Mouse (Mus musculus): ENCODE data around the gene Atg14. TPM values are rescaled to one million over a fixed set of nuclear protein-coding genes. Genes with fewer than 3 reads are reported as not detected.
"Not testable (repeated sequence)": the region's sequence is repeated elsewhere in the genome, so short reads cannot be mapped to it uniquely, and the experiment has no call there.

Gene Atg14
- total RNA-seq (2014; fragmentation: Nextera tagmentation) (7.2 and 11.2 TPM in 2 replicates), total RNA-seq (2017) (6.5 and 6.9 TPM in 2 replicates)

DNA sequence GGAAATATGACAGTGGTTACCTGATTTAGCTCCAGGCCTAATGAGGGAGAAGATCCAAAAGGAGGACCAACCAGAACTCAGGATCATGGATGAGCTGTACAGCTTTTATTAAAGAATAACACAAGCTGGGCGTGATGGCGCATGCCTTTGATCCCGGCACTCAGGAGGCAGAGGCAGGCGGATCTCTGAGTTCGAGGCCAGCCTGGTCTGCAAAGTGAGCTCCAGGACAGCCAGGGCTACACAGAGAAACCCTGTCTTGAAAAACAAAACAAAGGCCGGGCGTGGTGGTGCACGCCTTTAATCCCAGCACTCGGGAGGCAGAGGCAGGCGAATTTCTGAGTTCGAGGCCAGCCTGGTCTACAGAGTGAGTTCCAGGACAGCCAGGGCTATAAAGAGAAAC is at the start of gene Atg14:
Gene Atg14 (minus strand): TSS at position 101 of the 400 bp plus-strand sequence.
- ATAC-seq (replicated peaks; ENCODE audit: poor library complexity, severe bottlenecking): not testable (repeated sequence)

- ATAC-seq (replicated peaks; ENCODE audit: poor library complexity, severe bottlenecking): no peak
Measured at GRCm38 (mm10) chr14:47618891-47619290, 48.4 kb upstream of the Atg14 start.

- no peak for ATAC-seq (replicated peaks; ENCODE audit: poor library complexity, severe bottlenecking)
Measured at GRCm38 (mm10) chr14:47613254-47613653, 42.8 kb upstream of the Atg14 start.

DNA sequence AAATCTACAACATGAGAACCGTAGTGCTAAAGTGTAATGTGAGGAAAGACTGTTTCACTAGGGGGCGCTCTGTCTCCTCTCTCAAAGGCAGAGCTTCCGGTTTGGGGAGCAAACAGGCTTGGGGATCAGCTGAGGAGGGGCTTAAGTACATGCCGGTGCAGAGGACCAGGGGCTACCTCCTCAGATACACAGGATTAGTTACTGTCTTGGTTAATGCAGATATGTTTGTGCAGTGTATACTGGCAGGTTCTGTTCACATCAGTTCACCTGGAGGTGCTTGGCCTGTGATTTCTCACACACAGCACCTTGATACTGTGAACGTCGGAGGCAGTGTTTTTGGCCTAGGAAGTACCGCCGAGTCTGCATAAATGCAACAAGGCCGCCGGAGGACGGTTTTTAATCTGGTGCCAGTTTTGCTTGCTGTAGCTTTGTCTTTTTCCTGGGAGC is 27.5 kb upstream of the Atg14 start:
- peak; percentile 92 for ATAC-seq (replicated peaks; ENCODE audit: poor library complexity, severe bottlenecking)

GRCm38 (mm10) chr14:47594426-47595103 is 24.1 kb upstream of the Atg14 start:
- ATAC-seq (replicated peaks; ENCODE audit: poor library complexity, severe bottlenecking): no peak

DNA sequence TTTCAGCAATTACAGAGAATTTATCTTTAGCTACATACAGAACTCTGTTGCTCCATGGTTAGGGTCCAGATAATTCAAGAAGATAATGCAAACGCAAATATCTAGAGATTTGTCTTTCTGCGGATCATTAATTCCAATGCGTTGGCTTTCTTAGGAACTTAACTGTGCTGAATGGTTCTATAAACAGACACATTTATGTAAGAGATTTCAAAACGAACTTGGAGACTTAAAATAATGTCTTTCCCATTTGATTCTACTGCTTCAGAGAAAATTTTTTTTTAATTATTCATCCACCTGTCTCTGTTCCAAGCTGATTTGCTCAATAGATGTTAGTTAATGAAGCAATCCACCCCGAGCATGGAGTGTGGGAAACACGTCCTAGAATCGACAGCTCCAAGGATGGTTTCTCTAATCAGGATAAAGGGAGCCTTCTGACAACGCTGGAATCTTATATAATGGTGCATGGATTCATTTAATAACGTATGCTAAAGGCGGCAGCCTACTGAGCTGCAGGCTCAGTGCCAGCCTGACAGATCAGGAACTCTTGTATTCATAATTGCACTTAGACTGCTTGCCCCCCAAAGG is 20.0 kb upstream of the Atg14 start:
- no peak for ATAC-seq (replicated peaks; ENCODE audit: poor library complexity, severe bottlenecking)

- ATAC-seq (replicated peaks; ENCODE audit: poor library complexity, severe bottlenecking): no peak
Measured at GRCm38 (mm10) chr14:47589444-47589843, 19.0 kb upstream of the Atg14 start.

DNA sequence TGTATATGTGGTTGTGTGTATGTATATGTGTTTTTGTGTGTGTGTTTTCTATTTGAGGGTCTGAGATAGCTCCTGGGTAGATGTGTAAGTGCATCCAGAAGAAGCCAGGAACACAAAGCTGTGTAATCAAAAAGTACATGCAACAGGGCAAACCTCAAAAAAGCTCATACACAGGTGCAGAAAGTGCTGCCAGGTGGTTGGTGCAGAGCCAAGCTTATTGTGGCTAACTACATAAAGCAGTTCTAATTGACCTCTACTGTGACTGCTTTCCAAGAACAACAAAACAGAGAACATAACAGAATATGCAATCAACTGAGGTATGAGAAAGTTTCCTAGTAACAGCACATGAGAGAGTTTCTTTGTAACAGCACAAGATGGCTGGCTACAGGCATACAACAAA is 13.9 kb upstream of the Atg14 start:
- no peak for ATAC-seq (replicated peaks; ENCODE audit: poor library complexity, severe bottlenecking)

DNA sequence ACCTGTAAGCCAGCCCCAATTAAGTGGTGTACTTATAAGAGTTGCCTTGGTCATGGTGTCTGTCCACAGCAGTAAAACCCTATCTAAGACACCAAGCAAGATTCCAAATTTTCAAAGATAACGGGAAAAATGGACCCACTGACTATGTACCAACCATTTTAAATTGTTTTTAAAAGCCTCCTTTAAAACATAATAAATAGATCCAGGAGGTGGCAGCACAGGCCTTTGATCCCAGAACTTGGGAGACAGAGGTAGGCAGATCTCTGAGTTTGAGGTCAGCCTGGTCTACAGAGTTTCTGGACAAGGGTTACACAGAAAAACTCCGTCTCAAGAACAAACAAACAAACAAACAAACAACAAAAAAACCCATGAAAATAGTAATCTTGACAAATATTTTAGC is 11.2 kb upstream of the Atg14 start:
- no peak for ATAC-seq (replicated peaks; ENCODE audit: poor library complexity, severe bottlenecking)

DNA sequence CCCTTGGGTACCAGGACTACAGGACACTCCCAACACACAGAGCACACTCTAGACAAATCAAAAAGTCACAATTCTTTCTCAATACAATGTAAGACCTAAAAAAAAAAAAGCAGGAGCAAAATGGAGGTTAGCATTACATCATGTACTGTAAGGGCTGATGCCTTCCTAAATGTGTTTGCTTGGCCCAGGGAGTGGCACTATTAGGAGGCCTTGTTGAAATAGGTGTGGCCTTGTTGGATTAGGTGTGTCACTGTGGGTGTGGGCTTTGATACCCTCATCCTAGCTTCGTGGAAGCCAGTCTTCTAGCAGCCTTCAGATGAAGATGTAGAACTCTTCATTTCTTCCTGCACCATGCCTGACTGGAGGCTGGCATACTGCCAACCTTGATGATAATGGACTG is 10.8 kb upstream of the Atg14 start:
- no peak for ATAC-seq (replicated peaks; ENCODE audit: poor library complexity, severe bottlenecking)

DNA sequence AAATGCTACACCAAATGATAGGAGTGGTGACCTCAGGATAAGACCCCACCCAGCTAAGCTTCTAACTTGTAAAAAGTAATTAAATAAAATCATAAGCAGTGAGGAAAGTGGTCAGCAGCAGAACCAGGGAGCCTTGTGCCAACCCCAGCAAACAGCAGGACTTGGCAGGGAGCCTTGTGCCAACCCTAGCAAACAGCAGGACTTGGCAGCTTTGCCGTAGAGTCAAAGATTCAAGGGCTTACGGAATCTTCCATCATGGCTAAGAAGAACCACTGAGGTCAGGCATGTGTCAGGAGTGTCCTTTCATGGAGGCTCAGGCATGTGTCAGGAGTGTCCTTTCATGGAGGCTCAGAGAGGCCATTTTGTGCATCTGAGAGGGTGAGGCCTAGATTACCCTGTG is 7.6 kb upstream of the Atg14 start:
- no peak for ATAC-seq (replicated peaks; ENCODE audit: poor library complexity, severe bottlenecking)

GRCm38 (mm10) chr14:47576687-47577086 is 6.2 kb upstream of the Atg14 start:
- ATAC-seq (replicated peaks; ENCODE audit: poor library complexity, severe bottlenecking): no peak

DNA sequence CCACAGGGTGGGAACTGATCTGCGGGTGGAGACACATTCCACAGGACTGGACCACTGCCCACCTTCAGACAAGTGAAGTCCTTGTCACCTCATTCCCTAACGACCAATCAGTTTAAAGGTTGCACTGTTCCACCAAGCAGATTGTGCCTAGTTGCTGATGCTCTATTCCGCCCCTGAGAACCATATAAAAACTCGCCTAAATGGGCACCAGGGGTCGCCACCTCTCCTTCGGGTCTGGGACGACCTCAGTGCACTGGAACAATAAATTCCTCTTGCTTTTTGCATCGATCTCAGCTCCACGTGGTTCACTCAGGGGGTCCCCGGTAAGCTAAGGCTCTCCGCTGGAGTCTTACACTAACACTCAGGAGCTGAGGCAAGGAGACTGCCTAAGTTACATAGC is 4.3 kb upstream of the Atg14 start:
- ATAC-seq (replicated peaks; ENCODE audit: poor library complexity, severe bottlenecking): no peak

GRCm38 (mm10) chr14:47572707-47573106 is 2.3 kb upstream of the Atg14 start:
- ATAC-seq (replicated peaks; ENCODE audit: poor library complexity, severe bottlenecking): no peak

GRCm38 (mm10) chr14:47567962-47568652 is 2.3 kb downstream of the Atg14 start:
- ATAC-seq (replicated peaks; ENCODE audit: poor library complexity, severe bottlenecking): peak; percentile 95

- ATAC-seq (replicated peaks; ENCODE audit: poor library complexity, severe bottlenecking): no peak
Measured at GRCm38 (mm10) chr14:47563106-47563505, 7.3 kb downstream of the Atg14 start.

DNA sequence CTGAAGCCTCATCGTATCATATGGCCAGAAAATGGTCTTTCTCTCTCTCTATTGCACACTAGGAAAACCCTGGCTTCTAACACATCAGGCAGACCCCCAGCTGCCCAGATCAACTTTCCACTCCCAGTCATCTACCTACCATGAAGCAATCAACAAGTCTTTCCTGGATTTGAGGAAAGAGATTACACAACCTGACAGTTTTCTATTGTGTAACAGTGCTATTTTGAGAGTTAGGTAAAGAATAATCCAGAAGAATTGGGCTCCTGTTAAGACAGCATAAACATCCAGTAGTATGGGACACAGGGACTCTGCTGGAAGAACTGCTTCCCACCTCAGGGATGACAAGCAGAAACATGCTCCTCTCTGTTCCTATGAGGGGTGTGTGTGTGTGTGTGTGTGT is 7.9 kb downstream of the Atg14 start:
- peak; percentile 82 for ATAC-seq (replicated peaks; ENCODE audit: poor library complexity, severe bottlenecking)

GRCm38 (mm10) chr14:47560714-47561113 is 9.7 kb downstream of the Atg14 start:
- ATAC-seq (replicated peaks; ENCODE audit: poor library complexity, severe bottlenecking): no peak

DNA sequence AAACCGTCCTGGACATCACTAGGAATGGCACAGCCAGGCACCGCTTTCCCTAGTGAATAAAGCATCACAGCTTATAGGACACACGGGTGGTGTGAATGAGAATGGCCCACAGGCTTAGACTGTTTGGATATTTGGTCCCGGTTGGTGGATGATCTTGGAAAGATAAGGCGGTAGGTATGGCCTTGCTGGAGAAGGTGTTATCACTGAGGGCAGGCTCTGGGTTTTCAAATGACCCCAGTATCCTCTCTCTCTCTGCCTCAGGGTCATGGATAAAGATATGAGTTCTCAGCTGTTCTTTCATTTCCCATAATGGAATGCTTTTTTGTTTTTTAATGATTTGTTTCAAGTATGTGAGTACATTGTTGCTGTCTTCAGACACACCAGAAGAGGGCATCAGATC is 15.2 kb downstream of the Atg14 start:
- no peak for ATAC-seq (replicated peaks; ENCODE audit: poor library complexity, severe bottlenecking)

- peak; percentile 83 for ATAC-seq (replicated peaks; ENCODE audit: poor library complexity, severe bottlenecking)
Measured at GRCm38 (mm10) chr14:47554236-47554635, 16.2 kb downstream of the Atg14 start.

DNA sequence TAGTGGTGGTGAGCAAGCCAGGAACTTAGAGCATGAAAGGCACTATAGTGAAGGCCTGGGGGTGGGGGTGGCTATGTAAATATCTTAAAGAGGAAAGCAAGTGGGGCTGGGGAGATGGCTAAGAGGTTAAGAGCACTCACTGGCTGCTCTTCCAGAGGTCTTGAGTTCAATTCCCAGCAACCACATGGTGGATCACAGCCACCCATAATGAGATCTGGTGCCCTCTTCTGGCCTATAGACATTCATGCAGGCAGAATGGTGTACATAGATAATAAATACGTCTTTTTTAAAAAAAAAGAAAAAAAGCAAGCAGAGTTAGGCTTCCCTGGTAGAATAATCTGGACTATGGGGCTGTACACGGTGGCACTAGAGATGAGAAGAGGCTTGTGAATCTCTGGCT is 17.1 kb downstream of the Atg14 start:
- ATAC-seq (replicated peaks; ENCODE audit: poor library complexity, severe bottlenecking): no peak

GRCm38 (mm10) chr14:47551668-47552067 is 18.8 kb downstream of the Atg14 start:
- ATAC-seq (replicated peaks; ENCODE audit: poor library complexity, severe bottlenecking): no peak
